Mouse (Mus musculus) hindbrain, embryonic 13.5 days (tissue): ENCODE measurements around the gene Olfr594. TPM values are rescaled to one million over a fixed set of nuclear protein-coding genes. Genes with fewer than 3 reads are reported as not detected.
"Not testable (repeated sequence)": the region's sequence is repeated elsewhere in the genome, so short reads cannot be mapped to it uniquely, and the experiment has no call there.

Experiments
- ATAC-seq: fragments of 200-750 bp; cut with Nextera tagmentation; 2 replicates; pipeline ENCODE4 v1.8.0; 2017; ENCODE audit warnings: moderate TSS enrichment; ENCODE audit not compliant: low FRiP score
- H3K27ac ChIP-seq: fragments of 300-500 bp; sonication (generic); 2 replicates; pipeline ENCODE4 v1.5.1; 2015; ENCODE audit warnings: inconsistent platforms, mild to moderate bottlenecking, moderate library complexity
- H3K27me3 ChIP-seq: fragments of 300-500 bp; sonication (generic); 2 replicates; pipeline ENCODE4 v1.6.1; 2015; ENCODE audit warnings: mild to moderate bottlenecking, inconsistent platforms
- H3K36me3 ChIP-seq: fragments of 300-500 bp; sonication (generic); 2 replicates; pipeline ENCODE4 v1.6.1; 2015; ENCODE audit warnings: mild to moderate bottlenecking, inconsistent platforms
- H3K4me1 ChIP-seq: fragments of 300-500 bp; sonication (generic); replicated peaks from 2 replicates; pipeline ENCODE4 v1.6.1; 2015; ENCODE audit warnings: inconsistent platforms
- H3K4me2 ChIP-seq: fragments of 300-500 bp; sonication (generic); 2 replicates; pipeline ENCODE4 v1.6.1; 2015; ENCODE audit warnings: inconsistent platforms, mild to moderate bottlenecking, moderate library complexity
- H3K4me3 ChIP-seq: fragments of 300-500 bp; sonication (generic); 2 replicates; pipeline ENCODE4 v1.5.1; 2015; ENCODE audit warnings: mild to moderate bottlenecking, inconsistent platforms
- H3K9ac ChIP-seq: fragments of 300-500 bp; sonication (generic); 2 replicates; pipeline ENCODE4 v1.6.1; 2015; ENCODE audit warnings: mild to moderate bottlenecking, inconsistent platforms
- H3K9me3 ChIP-seq: fragments of 300-500 bp; sonication (generic); 2 replicates; pipeline ENCODE4 v1.6.1; 2016; ENCODE audit warnings: inconsistent platforms
- WGBS: fragments of 180-500 bp; shearing (Covaris S2); methylation state at CpG from one replicate; pipeline ENCODE4 v1.1.7; 2015; 5-methylcytosine and 5-hydroxymethylcytosine counted together
- microRNA-seq: library from miRNA; unstranded; fragments of <30 nt; microRNA quantifications from one replicate; pipeline ENCODE4, GENCODE M21; 2016
- polyA plus RNA-seq: library from polyadenylated mRNA; unstranded; fragments of >200 nt; fragmentation: Nextera tagmentation; extraction: Ambion mirVana; gene quantifications from 2 replicates; pipeline ENCODE4 v1.2.1, GENCODE M21; 2015

Gene Olfr594
- not detected in 2 replicates for polyA plus RNA-seq

- Histone ChIP-seq H3K9me3 (no peaks in the 10 kb centered on the region), H3K36me3 (no peaks in the 10 kb centered on the region), H3K4me2 (no peak within 1 kb of the TSS), H3K27me3 (no peaks in the 10 kb centered on the region), H3K4me3 (no peak within 1 kb of the TSS), H3K9ac (no peak within 1 kb of the TSS), H3K27ac (no peak within 1 kb of the TSS), H3K4me1 (no peaks in the 10 kb centered on the region)
- ATAC-seq: no peak
These were observed at the start of gene Olfr594 for GRCm38 (mm10) chr7:103216696-103217095. Gene Olfr594 (plus strand): TSS chr7:103216996.

GRCm38 (mm10) chr7:103169697-103170096 is 47.1 kb upstream of the Olfr594 start:
- H3K4me3 ChIP-seq: no peak overlapping the region
- no peak overlapping the region for H3K9ac ChIP-seq
- 87% methylated on average over 5 of the region's 5 CpGs for WGBS
- H3K27me3 ChIP-seq: no peaks in the 10 kb centered on the region
- no peaks in the 10 kb centered on the region for H3K4me1 ChIP-seq
- no peaks in the 10 kb centered on the region for H3K36me3 ChIP-seq
- H3K27ac ChIP-seq: no peak overlapping the region
- H3K4me2 ChIP-seq: no peak overlapping the region
- no peaks in the 10 kb centered on the region for H3K9me3 ChIP-seq
- ATAC-seq: no peak

- H3K4me2 ChIP-seq: no peak within 1 kb of the TSS
- no peak within 1 kb of the TSS for H3K4me3 ChIP-seq
- WGBS: 88% methylated on average over 1 of the region's 1 CpGs
- no peaks in the 10 kb centered on the region for H3K4me1 ChIP-seq
- H3K27me3 ChIP-seq: no peaks in the 10 kb centered on the region
- H3K9ac ChIP-seq: no peak within 1 kb of the TSS
- H3K9me3 ChIP-seq: peaks cover 8% of the 10 kb centered on the region; the same call in 1 of the 2 replicates
- H3K27ac ChIP-seq: no peak within 1 kb of the TSS
- no peaks in the 10 kb centered on the region for H3K36me3 ChIP-seq
- no peak for ATAC-seq
These were observed 38.6 kb upstream of the Olfr594 start, which contains the start of gene Olfr591 for GRCm38 (mm10) chr7:103178240-103178639. Gene Olfr591 (minus strand): TSS chr7:103178340.

- not testable (repeated sequence) for H3K4me2 ChIP-seq, H3K27ac ChIP-seq, H3K4me3 ChIP-seq, H3K4me1 ChIP-seq, H3K9ac ChIP-seq, H3K36me3 ChIP-seq, H3K9me3 ChIP-seq, ATAC-seq, H3K27me3 ChIP-seq
- 74% methylated on average over 1 of the region's 1 CpGs for WGBS
These were observed 32.3 kb upstream of the Olfr594 start, which contains the start of gene Olfr592 for GRCm38 (mm10) chr7:103184503-103184902. Gene Olfr592 (plus strand): TSS chr7:103184803.

DNA sequence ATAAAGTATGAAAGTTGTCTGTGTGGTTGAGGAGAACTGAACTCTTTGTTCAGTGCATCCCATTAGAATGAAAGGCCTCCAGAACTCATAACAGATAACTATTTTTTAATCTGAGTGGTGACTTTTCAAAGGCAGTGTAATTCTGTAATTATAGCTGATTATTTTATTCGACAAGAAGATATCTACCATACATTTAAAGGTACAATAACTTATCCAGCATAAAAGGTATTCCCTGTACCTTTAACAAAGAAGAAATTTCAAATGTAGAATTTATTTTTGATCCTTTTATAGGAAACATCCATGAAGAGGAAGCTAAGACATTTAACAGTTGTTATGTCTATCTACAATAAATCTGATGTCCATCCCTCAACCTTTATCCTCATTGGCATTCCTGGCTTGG is 5.2 kb upstream of the Olfr594 start, which contains the start of gene Olfr593:
TSS of gene Olfr593 (plus strand) at position 301 of the 400 bp plus-strand sequence.
- Histone ChIP-seq H3K9ac (no peak within 1 kb of the TSS), H3K4me1 (no peaks in the 10 kb centered on the region), H3K27ac (no peak within 1 kb of the TSS), H3K4me2 (no peak within 1 kb of the TSS), H3K9me3 (no peaks in the 10 kb centered on the region), H3K4me3 (no peak within 1 kb of the TSS), H3K36me3 (no peaks in the 10 kb centered on the region), H3K27me3 (no peaks in the 10 kb centered on the region)
- no peak for ATAC-seq
- WGBS: 67% methylated on average over 1 of the region's 1 CpGs

GRCm38 (mm10) chr7:103212050-103212449 is 4.7 kb upstream of the Olfr594 start:
- 90% methylated on average over 5 of the region's 5 CpGs for WGBS
- H3K27me3 ChIP-seq, H3K4me3 ChIP-seq, H3K9ac ChIP-seq, H3K36me3 ChIP-seq, H3K4me1 ChIP-seq, ATAC-seq, H3K27ac ChIP-seq, H3K9me3 ChIP-seq, H3K4me2 ChIP-seq: not testable (repeated sequence)

GRCm38 (mm10) chr7:103252405-103252804 is 35.6 kb downstream of the Olfr594 start, which contains the start of gene Usp17ld:
Gene Usp17ld (minus strand): TSS chr7:103252505.
- H3K4me3 ChIP-seq, H3K27me3 ChIP-seq, H3K9ac ChIP-seq, H3K4me2 ChIP-seq, ATAC-seq, H3K4me1 ChIP-seq, H3K27ac ChIP-seq, H3K9me3 ChIP-seq, H3K36me3 ChIP-seq: not testable (repeated sequence)

Small RNAs within 50 kb of the gene (microRNA-seq; reads per million reads assigned to microRNA genes)
- gene Gm23550: not detected
- not detected for gene Gm25171

Other genes with a start within 250 kb of the Olfr594 start
- gene Olfr577, start 241.1 kb upstream of the Olfr594 start, polyA plus RNA-seq: not detected in 2 replicates
- not detected in 2 replicates for gene Olfr578, start 227.7 kb upstream of the Olfr594 start, polyA plus RNA-seq
- not detected in 2 replicates for gene Olfr582, start 179.0 kb upstream of the Olfr594 start, polyA plus RNA-seq
- not detected in 2 replicates for gene Olfr583, start 165.7 kb upstream of the Olfr594 start, polyA plus RNA-seq
- not detected in 2 replicates for gene Olfr584, start 135.1 kb upstream of the Olfr594 start, polyA plus RNA-seq
- gene Olfr585, start 119.3 kb upstream of the Olfr594 start, polyA plus RNA-seq: not detected in 2 replicates
- not detected in 2 replicates for gene Olfr586, start 91.4 kb upstream of the Olfr594 start, polyA plus RNA-seq
- not detected in 2 replicates for gene Olfr588-ps1, start 76.1 kb upstream of the Olfr594 start, polyA plus RNA-seq
- gene Olfr589, start 60.6 kb upstream of the Olfr594 start, polyA plus RNA-seq: not detected in 2 replicates
- gene Olfr591, start 38.7 kb upstream of the Olfr594 start, polyA plus RNA-seq: not detected in 2 replicates
- gene Olfr592, start 32.2 kb upstream of the Olfr594 start, polyA plus RNA-seq: not detected in 2 replicates
- not detected in 2 replicates for gene Olfr593, start 5.1 kb upstream of the Olfr594 start, polyA plus RNA-seq
- gene Usp17ld, start 35.5 kb downstream of the Olfr594 start, polyA plus RNA-seq: not detected in 2 replicates
- gene Olfr596, start 88.7 kb downstream of the Olfr594 start, polyA plus RNA-seq: not detected in 2 replicates
- not detected in 2 replicates for gene Olfr597, start 99.3 kb downstream of the Olfr594 start, polyA plus RNA-seq
- gene Olfr598, start 106.6 kb downstream of the Olfr594 start, polyA plus RNA-seq: not detected in 2 replicates
- not detected in 2 replicates for gene Olfr599, start 118.9 kb downstream of the Olfr594 start, polyA plus RNA-seq
- not detected in 2 replicates for gene Olfr600, start 132.7 kb downstream of the Olfr594 start, polyA plus RNA-seq
- not detected in 2 replicates for gene Olfr601, start 145.7 kb downstream of the Olfr594 start, polyA plus RNA-seq
- not detected in 2 replicates for gene Olfr603, start 169.2 kb downstream of the Olfr594 start, polyA plus RNA-seq
- not detected in 2 replicates for gene Usp17lc, start 198.1 kb downstream of the Olfr594 start, polyA plus RNA-seq
- not detected in 2 replicates for gene Olfr605, start 228.4 kb downstream of the Olfr594 start, polyA plus RNA-seq
- not detected in 2 replicates for gene Olfr606, start 232.1 kb downstream of the Olfr594 start, polyA plus RNA-seq
- not detected in 2 replicates for gene Olfr607, start 247.2 kb downstream of the Olfr594 start, polyA plus RNA-seq